Mouse (Mus musculus) kidney, postnatal 0 days (tissue): ENCODE measurements around the gene Alyref2. TPM values are rescaled to one million over a fixed set of nuclear protein-coding genes. Genes with fewer than 3 reads are reported as not detected.

ENCODE experiments used
- ATAC-seq: fragments of 200-750 bp; cut with Nextera tagmentation; replicated peaks from 2 replicates; pipeline ENCODE4 v1.8.0; 2017; ENCODE audit warnings: low read depth, moderate number of reproducible peaks, moderate TSS enrichment, moderate library complexity; ENCODE audit not compliant: low FRiP score
- DNase-seq: peaks from one replicate; pipeline ENCODE4 v3.0.0-alpha.2; 2016; ENCODE audit warnings: low spot score
- H3K27ac ChIP-seq: fragments of 300-500 bp; sonication (generic); 2 replicates; pipeline ENCODE4 v1.5.1; 2014; ENCODE audit warnings: mild to moderate bottlenecking
- H3K27me3 ChIP-seq: fragments of 300-500 bp; sonication (generic); 2 replicates; pipeline ENCODE4 v1.6.1; 2014; ENCODE audit warnings: low read length, mixed read lengths; ENCODE audit not compliant: insufficient read depth
- H3K36me3 ChIP-seq: fragments of 300-500 bp; sonication (generic); 2 replicates; pipeline ENCODE4 v1.6.1; 2014; ENCODE audit warnings: low read length, mixed read lengths; ENCODE audit not compliant: insufficient read depth
- H3K4me1 ChIP-seq: fragments of 300-500 bp; sonication (generic); replicated peaks from 2 replicates; pipeline ENCODE4 v1.6.1; 2014; ENCODE audit warnings: antibody characterized with exemption, low read length, mixed read lengths; ENCODE audit not compliant: insufficient read depth
- H3K4me2 ChIP-seq: fragments of 300-500 bp; sonication (generic); 2 replicates; pipeline ENCODE4 v1.6.1; 2014; ENCODE audit warnings: mild to moderate bottlenecking, low read length, moderate library complexity, mixed read lengths
- H3K4me3 ChIP-seq: fragments of 300-500 bp; sonication (generic); replicated peaks from 2 replicates; pipeline ENCODE4 v1.5.1; 2014; ENCODE audit warnings: low read depth, low read length
- H3K9ac ChIP-seq: fragments of 300-500 bp; sonication (generic); 2 replicates; pipeline ENCODE4 v1.6.1; 2014; ENCODE audit warnings: low read depth, low read length
- H3K9me3 ChIP-seq: fragments of 300-500 bp; sonication (generic); replicated peaks from 2 replicates; pipeline ENCODE4 v1.6.1; 2016; ENCODE audit warnings: low read length, inconsistent platforms, mixed read lengths
- CTCF ChIP-seq: IDR thresholded peaks from 2 replicates; pipeline ENCODE4 v1.5.1; 2016; ENCODE audit warnings: antibody characterized with exemption, low read depth, mild to moderate bottlenecking, moderate library complexity
- WGBS: fragments of 180-500 bp; shearing (Covaris S2); extraction: QIAGEN DNeasy Blood & Tissue Kit; methylation state at CpG from one replicate; pipeline ENCODE4 v1.1.7; 2014; 5-methylcytosine and 5-hydroxymethylcytosine counted together
- polyA plus RNA-seq: library from polyadenylated mRNA; unstranded; fragments of >200 nt; fragmentation: Nextera tagmentation; extraction: Ambion mirVana; gene quantifications from 2 replicates; pipeline ENCODE4 v1.2.1, GENCODE M21; 2015

Alyref2 gene
- polyA plus RNA-seq, 1 experiment from 2014 or later = 14.8 TPM

DNA sequence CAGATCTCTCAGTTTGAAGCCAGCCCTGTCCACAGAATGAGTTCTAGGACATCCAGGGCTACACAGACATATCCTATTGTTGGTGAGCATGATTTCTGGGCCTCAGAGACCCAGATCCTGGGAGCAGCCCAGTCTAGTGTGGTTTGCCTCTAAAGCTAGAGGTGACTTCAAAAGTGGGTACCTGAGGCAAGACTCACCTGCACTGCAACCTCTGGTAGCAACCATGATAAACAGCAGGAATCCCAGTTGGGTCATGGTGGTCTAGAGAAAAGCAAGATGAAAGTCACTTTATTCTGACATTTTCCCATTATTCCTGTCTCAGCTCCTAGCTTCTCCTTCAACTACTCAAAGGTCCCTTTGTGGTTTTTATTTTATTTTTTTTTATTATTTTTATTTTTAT lies 31.3 kb downstream of the Alyref2 start:
- Histone ChIP-seq H3K4me3 (no peak overlapping the region), H3K27me3 (no peaks in the 10 kb centered on the region), H3K4me2 (no peak overlapping the region), H3K9me3 (no peaks in the 10 kb centered on the region), H3K27ac (no peak overlapping the region), H3K4me1 (no peaks in the 10 kb centered on the region), H3K36me3 (no peaks in the 10 kb centered on the region), H3K9ac (no peak overlapping the region)
- no peak for ATAC-seq
- no peak for DNase-seq
- TF ChIP-seq CTCF = no peak

- Histone ChIP-seq H3K4me3 (no peak within 1 kb of the TSS), H3K9ac (no peak within 1 kb of the TSS), H3K4me1 (no peaks in the 10 kb centered on the region), H3K36me3 (no peaks in the 10 kb centered on the region), H3K4me2 (no peak within 1 kb of the TSS), H3K9me3 (no peaks in the 10 kb centered on the region), H3K27me3 (no peaks in the 10 kb centered on the region), H3K27ac (no peak within 1 kb of the TSS)
- ATAC-seq (no peak), DNase-seq (no peak)
- 86% methylated on average over 1 of the region's 1 CpGs for WGBS
- no peak for TF ChIP-seq CTCF
These were observed 31.9 kb downstream of the Alyref2 start, which contains the start of gene Itln1 for GRCm38 (mm10) chr1:171535194-171535593. Gene Itln1, minus strand, starts transcription at chr1:171535294.

- H3K27me3 ChIP-seq = no peaks in the 10 kb centered on the region
- ATAC-seq = no peak
- no peaks in the 10 kb centered on the region for H3K9me3 ChIP-seq
- H3K4me3 ChIP-seq = no peak overlapping the region
- no peak overlapping the region for H3K4me2 ChIP-seq
- TF ChIP-seq CTCF = no peak
- DNase-seq = no peak
- no peak overlapping the region for H3K9ac ChIP-seq
- H3K36me3 ChIP-seq = no peaks in the 10 kb centered on the region
- H3K27ac ChIP-seq = no peak overlapping the region
- WGBS = 88% methylated on average over 1 of the region's 1 CpGs
- H3K4me1 ChIP-seq = no peaks in the 10 kb centered on the region
These were observed 37.4 kb downstream of the Alyref2 start for GRCm38 (mm10) chr1:171540694-171541093.

- H3K9ac ChIP-seq = no peak overlapping the region
- H3K4me2 ChIP-seq = no peak overlapping the region
- no peaks in the 10 kb centered on the region for H3K36me3 ChIP-seq
- no peak for TF ChIP-seq CTCF
- ATAC-seq (no peak), DNase-seq (no peak)
- H3K4me3 ChIP-seq = no peak overlapping the region
- WGBS = 51% methylated on average over 7 of the region's 7 CpGs
- H3K27ac ChIP-seq = no peak overlapping the region
- no peaks in the 10 kb centered on the region for H3K27me3 ChIP-seq
- H3K4me1 ChIP-seq = no peaks in the 10 kb centered on the region
- no peaks in the 10 kb centered on the region for H3K9me3 ChIP-seq
These were observed 48.0 kb downstream of the Alyref2 start for GRCm38 (mm10) chr1:171551326-171551725.

- TF ChIP-seq CTCF = no peak
- Histone ChIP-seq H3K9me3 (no peaks in the 10 kb centered on the region), H3K4me1 (no peaks in the 10 kb centered on the region), H3K4me2 (no peak overlapping the region), H3K27ac (no peak overlapping the region), H3K4me3 (no peak overlapping the region), H3K27me3 (no peaks in the 10 kb centered on the region), H3K36me3 (no peaks in the 10 kb centered on the region), H3K9ac (no peak overlapping the region)
- no peak for ATAC-seq
- no peak for DNase-seq
- WGBS = 68% methylated on average over 2 of the region's 2 CpGs
These were observed 49.0 kb downstream of the Alyref2 start for GRCm38 (mm10) chr1:171552230-171552629.

DNA sequence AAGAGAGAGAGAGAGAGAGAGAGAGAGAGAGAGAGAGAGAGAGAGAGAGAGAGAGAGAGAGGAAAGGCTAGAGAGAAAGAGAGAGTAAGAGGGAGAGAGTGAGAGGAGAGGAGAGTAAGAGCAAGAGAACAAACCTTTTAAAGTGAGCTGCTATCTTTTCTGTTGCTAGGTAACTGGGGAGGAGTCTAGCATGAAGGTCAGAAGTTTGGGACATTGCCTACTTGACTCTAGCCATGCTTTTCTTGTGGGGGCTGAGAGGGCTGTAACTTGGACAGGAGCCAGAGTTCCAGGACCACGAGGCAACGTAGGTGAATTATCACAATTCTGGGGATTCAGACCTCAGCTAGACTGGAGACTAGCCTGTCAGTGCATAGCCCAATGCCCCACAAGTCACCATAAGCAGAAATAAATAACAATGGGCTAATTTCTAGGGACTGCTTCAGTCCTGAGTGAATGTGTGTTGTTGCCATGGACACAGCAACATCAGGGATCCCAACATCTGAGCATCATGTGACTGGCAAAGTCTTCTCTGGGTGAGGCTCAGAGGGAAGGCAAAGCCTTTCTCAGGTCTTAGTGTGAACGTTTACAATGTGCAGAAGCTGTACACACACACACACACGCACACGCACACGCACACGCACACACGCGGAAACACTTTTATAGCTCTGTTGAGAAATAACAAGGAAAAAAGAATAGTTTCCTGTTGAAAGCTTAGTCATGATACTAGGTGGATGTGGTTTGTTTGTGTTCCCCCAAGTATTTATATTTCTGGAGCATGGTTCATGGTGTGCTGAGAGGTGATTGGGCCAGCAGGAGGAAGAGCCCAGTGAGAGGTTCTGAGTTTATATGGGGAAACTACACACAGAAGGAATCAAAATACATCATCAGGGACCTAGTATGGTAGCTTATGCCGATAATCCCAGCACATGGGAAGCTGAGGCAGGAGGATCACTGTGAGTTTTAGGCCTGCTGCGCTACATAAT lies 50.4 kb downstream of the Alyref2 start:
- no peak overlapping the region for H3K27ac ChIP-seq
- ATAC-seq (no peak), DNase-seq (no peak)
- no peaks in the 10 kb centered on the region for H3K4me1 ChIP-seq
- no peaks in the 10 kb centered on the region for H3K36me3 ChIP-seq
- TF ChIP-seq CTCF = no peak
- no peaks in the 10 kb centered on the region for H3K9me3 ChIP-seq
- no peak overlapping the region for H3K9ac ChIP-seq
- no peak overlapping the region for H3K4me3 ChIP-seq
- no peak overlapping the region for H3K4me2 ChIP-seq
- WGBS = 79% methylated on average over 11 of the region's 11 CpGs
- H3K27me3 ChIP-seq = no peaks in the 10 kb centered on the region

Other genes starting within 250 kb of the Alyref2 start
- 63.9 and 72.0 TPM in 2 replicates for gene B4galt3, start 233.2 kb upstream of the Alyref2 start, polyA plus RNA-seq
- gene Ppox, start 222.3 kb upstream of the Alyref2 start, polyA plus RNA-seq = 46.4 and 48.2 TPM in 2 replicates
- gene Usp21, start 215.5 kb upstream of the Alyref2 start, polyA plus RNA-seq = 59.4 and 63.3 TPM in 2 replicates
- gene Ufc1, start 208.5 kb upstream of the Alyref2 start, polyA plus RNA-seq = 133 and 136 TPM in 2 replicates
- 43.9 and 46.0 TPM in 2 replicates for gene Dedd, start 174.3 kb upstream of the Alyref2 start, polyA plus RNA-seq
- gene Nit1, start 157.8 kb upstream of the Alyref2 start, polyA plus RNA-seq = 59.8 and 64.4 TPM in 2 replicates
- gene Pfdn2, start 157.8 kb upstream of the Alyref2 start, polyA plus RNA-seq = 92.1 and 105 TPM in 2 replicates
- 5.7 and 6.4 TPM in 2 replicates for gene Klhdc9, start 142.7 kb upstream of the Alyref2 start, polyA plus RNA-seq
- 3.7 and 3.8 TPM in 2 replicates for gene Nectin4, start 133.4 kb upstream of the Alyref2 start, polyA plus RNA-seq
- gene Arhgap30, start 114.5 kb upstream of the Alyref2 start, polyA plus RNA-seq = 0.83 and 0.99 TPM in 2 replicates
- gene Usf1, start 92.2 kb upstream of the Alyref2 start, polyA plus RNA-seq = 64.0 and 73.0 TPM in 2 replicates
- gene Tstd1, start 84.6 kb upstream of the Alyref2 start, polyA plus RNA-seq = 3.6 and 4.8 TPM in 2 replicates
- 93.0 and 114 TPM in 2 replicates for gene F11r, start 65.9 kb upstream of the Alyref2 start, polyA plus RNA-seq
- not detected in 2 replicates for gene Itln1, start 31.8 kb downstream of the Alyref2 start, polyA plus RNA-seq
- gene Cd244a, start 55.7 kb downstream of the Alyref2 start, polyA plus RNA-seq = 0.08 and 0.20 TPM in 2 replicates
- gene Ly9, start 103.9 kb downstream of the Alyref2 start, polyA plus RNA-seq = 0.17 and 0.24 TPM in 2 replicates
- gene Slamf7, start 149.6 kb downstream of the Alyref2 start, polyA plus RNA-seq = not detected in 2 replicates
- 2.8 and 3.8 TPM in 2 replicates for gene Cd48, start 178.5 kb downstream of the Alyref2 start, polyA plus RNA-seq